Mouse (Mus musculus): ENCODE measurements around the gene Prune1. TPM values are rescaled to one million over a fixed set of nuclear protein-coding genes. Genes with fewer than 3 reads are reported as not detected.
"Not testable (repeated sequence)": the region's sequence is repeated elsewhere in the genome, so short reads cannot be mapped to it uniquely, and the experiment has no call there.

The Prune1 gene
- polyA plus RNA-seq, 1 experiment from 2014 or later, result 76.9 TPM

DNA sequence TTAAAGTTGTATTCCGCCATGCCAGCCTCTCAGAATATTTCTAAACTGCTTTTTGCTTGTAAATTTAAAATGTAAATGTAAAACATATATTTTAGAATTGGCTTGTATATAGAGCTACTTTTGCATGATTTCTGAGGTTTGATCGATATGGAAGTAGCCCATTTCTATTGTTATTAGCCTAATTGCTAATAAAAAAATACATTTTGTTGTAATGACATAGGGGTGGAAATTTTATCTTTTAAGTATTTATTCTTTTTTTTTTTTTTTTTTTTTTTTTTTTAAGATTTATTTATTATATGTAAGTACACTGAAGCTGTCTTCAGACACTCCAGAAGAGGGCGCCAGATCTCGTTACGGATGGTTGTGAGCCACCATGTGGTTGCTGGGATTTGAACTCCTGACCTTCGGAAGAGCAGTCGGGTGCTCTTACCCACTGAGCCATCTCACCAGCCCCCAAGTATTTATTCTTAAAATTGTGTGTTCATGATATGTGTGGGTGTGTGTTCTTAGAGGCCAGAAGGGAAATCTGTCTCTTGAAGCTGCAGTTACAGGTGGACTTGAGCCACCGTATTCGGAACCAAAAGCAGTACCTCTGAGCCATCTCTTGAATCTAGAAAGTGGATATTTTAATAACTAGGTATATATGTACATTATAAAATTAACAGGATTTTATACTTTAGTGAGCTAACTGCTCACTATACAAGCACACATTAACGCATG is 68.8 kb downstream of the Prune1 start:
- H3K4me3 ChIP-seq; H3K4me2 ChIP-seq; H3K27ac ChIP-seq; H3K36me3 ChIP-seq (replicated peaks); H3K9ac ChIP-seq; H3K9me3 ChIP-seq; ATAC-seq (replicated peaks); H3K27me3 ChIP-seq (replicated peaks): not testable (repeated sequence)
- peaks cover 14% of the 10 kb centered on the region for H3K4me1 ChIP-seq
- 81% methylated on average over 10 of the region's 10 CpGs for WGBS

DNA sequence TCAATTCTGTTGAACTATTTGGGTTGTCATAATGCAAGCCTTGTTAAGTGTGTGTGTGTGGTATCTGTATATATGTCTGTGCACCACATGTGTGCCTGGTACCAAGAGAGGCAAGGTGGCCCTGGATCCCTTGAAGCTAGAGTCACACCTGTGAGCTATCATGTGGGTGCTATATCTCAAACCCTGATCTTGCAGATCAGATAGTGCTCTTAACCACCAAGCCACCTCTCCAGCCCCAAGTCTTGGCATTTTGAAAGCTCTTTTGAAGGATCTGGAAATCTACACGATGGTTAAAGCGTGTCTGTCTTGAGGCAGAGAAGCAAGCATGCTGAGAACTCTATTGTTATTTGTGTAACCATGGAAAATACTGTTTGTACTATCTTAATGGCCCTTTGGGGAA is 71.3 kb downstream of the Prune1 start:
- Histone ChIP-seq H3K27me3 (replicated peaks) (no peaks in the 10 kb centered on the region), H3K36me3 (replicated peaks) (peaks cover 8% of the 10 kb centered on the region; the same call in 1 of the 2 replicates), H3K4me2 (no peak overlapping the region), H3K4me1 (no peaks in the 10 kb centered on the region), H3K27ac (no peak overlapping the region), H3K9ac (no peak overlapping the region), H3K4me3 (no peak overlapping the region), H3K9me3 (no peaks in the 10 kb centered on the region)
- 44% methylated on average over 2 of the region's 2 CpGs for WGBS
- ATAC-seq (replicated peaks), result no peak

DNA sequence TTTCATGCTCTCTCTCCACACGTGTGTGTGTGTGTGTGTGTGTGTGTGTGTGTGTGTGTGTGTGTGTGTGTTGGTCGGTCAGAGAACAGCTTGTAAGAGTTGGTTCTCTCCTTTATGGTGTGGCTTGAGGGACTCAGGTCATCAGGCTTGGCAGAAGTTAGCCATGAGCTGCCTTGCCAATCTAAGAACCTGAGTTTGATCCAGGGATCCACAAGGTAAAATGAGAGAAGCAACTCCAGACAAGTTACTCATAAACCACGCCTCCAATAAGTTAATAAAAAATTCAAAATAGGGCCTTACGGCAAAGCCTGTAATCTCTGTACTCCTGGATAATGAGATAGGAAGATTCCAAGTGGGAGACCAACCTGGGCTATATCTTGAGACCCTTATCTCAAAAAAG is 73.6 kb downstream of the Prune1 start:
- ATAC-seq (replicated peaks), result no peak

GRCm38 (mm10) chr3:95203880-95204279 is 78.0 kb downstream of the Prune1 start:
- no peak for ATAC-seq (replicated peaks)
- Histone ChIP-seq H3K4me2 (no peak overlapping the region), H3K27ac (no peak overlapping the region), H3K36me3 (replicated peaks) (peaks cover 24% of the 10 kb centered on the region), H3K9me3 (no peaks in the 10 kb centered on the region), H3K4me3 (no peak overlapping the region), H3K9ac (no peak overlapping the region), H3K27me3 (replicated peaks) (no peaks in the 10 kb centered on the region), H3K4me1 (no peaks in the 10 kb centered on the region)
- 89% methylated on average over 6 of the region's 6 CpGs for WGBS

More for the DNA sequence above, 73.6 kb downstream of the Prune1 start:
- Histone ChIP-seq H3K36me3 (replicated peaks) (peaks cover 5% of the 10 kb centered on the region; the same call in 1 of the 2 replicates), H3K9me3 (no peaks in the 10 kb centered on the region), H3K27ac (no peak overlapping the region), H3K9ac (no peak overlapping the region), H3K4me2 (no peak overlapping the region), H3K4me1 (no peaks in the 10 kb centered on the region), H3K4me3 (no peak overlapping the region), H3K27me3 (replicated peaks) (no peaks in the 10 kb centered on the region)
- 82% methylated on average over 4 of the region's 4 CpGs for WGBS

Other genes with a start within 250 kb of the Prune1 start
- 277 and 284 TPM in 2 replicates for gene Psmd4, start 239.5 kb downstream of the Prune1 start, polyA plus RNA-seq (2015; fragmentation: Nextera tagmentation; extraction: Ambion mirVana)
- gene Pip5k1a, start 175.1 kb downstream of the Prune1 start, polyA plus RNA-seq (2015; fragmentation: Nextera tagmentation; extraction: Ambion mirVana), result 17.2 and 17.4 TPM in 2 replicates
- gene Vps72, start 171.1 kb downstream of the Prune1 start, polyA plus RNA-seq (2015; fragmentation: Nextera tagmentation; extraction: Ambion mirVana), result 212 and 216 TPM in 2 replicates
- gene Tmod4, start 157.6 kb downstream of the Prune1 start, polyA plus RNA-seq (2015; fragmentation: Nextera tagmentation; extraction: Ambion mirVana), result 1.7 and 2.0 TPM in 2 replicates
- gene Scnm1, start 148.1 kb downstream of the Prune1 start, polyA plus RNA-seq (2015; fragmentation: Nextera tagmentation; extraction: Ambion mirVana), result 89.8 and 90.0 TPM in 2 replicates
- 48.9 and 52.1 TPM in 2 replicates for gene Lysmd1, start 148.0 kb downstream of the Prune1 start, polyA plus RNA-seq (2015; fragmentation: Nextera tagmentation; extraction: Ambion mirVana)
- gene Tnfaip8l2, start 139.7 kb downstream of the Prune1 start, polyA plus RNA-seq (2015; fragmentation: Nextera tagmentation; extraction: Ambion mirVana), result 3.0 and 3.6 TPM in 2 replicates
- 33.1 and 42.6 TPM in 2 replicates for gene Sema6c, start 121.6 kb downstream of the Prune1 start, polyA plus RNA-seq (2015; fragmentation: Nextera tagmentation; extraction: Ambion mirVana)
- 3.4 and 3.7 TPM in 2 replicates for gene Gabpb2, start 64.2 kb downstream of the Prune1 start, polyA plus RNA-seq (2015; fragmentation: Nextera tagmentation; extraction: Ambion mirVana)
- 49.3 and 58.5 TPM in 2 replicates for gene Cdc42se1, start 53.3 kb downstream of the Prune1 start, polyA plus RNA-seq (2015; fragmentation: Nextera tagmentation; extraction: Ambion mirVana)
- gene Mllt11, start 49.9 kb downstream of the Prune1 start, polyA plus RNA-seq (2015; fragmentation: Nextera tagmentation; extraction: Ambion mirVana), result 358 and 361 TPM in 2 replicates
- gene Gm128, start 40.5 kb downstream of the Prune1 start, polyA plus RNA-seq (2015; fragmentation: Nextera tagmentation; extraction: Ambion mirVana), result 0.11 and 0.19 TPM in 2 replicates
- 0.22 and 0.33 TPM in 2 replicates for gene Bnipl, start 30.9 kb downstream of the Prune1 start, polyA plus RNA-seq (2015; fragmentation: Nextera tagmentation; extraction: Ambion mirVana)
- gene Mindy1, start 731 bp downstream of the Prune1 start, polyA plus RNA-seq (2015; fragmentation: Nextera tagmentation; extraction: Ambion mirVana), result 43.0 and 43.7 TPM in 2 replicates
- gene Anxa9, start 25.1 kb upstream of the Prune1 start, polyA plus RNA-seq (2015; fragmentation: Nextera tagmentation; extraction: Ambion mirVana), result 0.33 and 0.56 TPM in 2 replicates
- 97.6 and 97.8 TPM in 2 replicates for gene Cers2, start 32.7 kb upstream of the Prune1 start, polyA plus RNA-seq (2015; fragmentation: Nextera tagmentation; extraction: Ambion mirVana)
- 43.4 and 45.4 TPM in 2 replicates for gene Setdb1, start 75.1 kb upstream of the Prune1 start, polyA plus RNA-seq (2015; fragmentation: Nextera tagmentation; extraction: Ambion mirVana)
- gene 4930558C23Rik, start 120.8 kb upstream of the Prune1 start, polyA plus RNA-seq (2015; fragmentation: Nextera tagmentation; extraction: Ambion mirVana), result not detected in 2 replicates
- 17.7 and 19.7 TPM in 2 replicates for gene Arnt, start 152.3 kb upstream of the Prune1 start, polyA plus RNA-seq (2015; fragmentation: Nextera tagmentation; extraction: Ambion mirVana)
- 6.5 and 8.0 TPM in 2 replicates for gene Ctsk, start 217.2 kb upstream of the Prune1 start, polyA plus RNA-seq (2015; fragmentation: Nextera tagmentation; extraction: Ambion mirVana)
- 11.1 and 12.9 TPM in 2 replicates for gene Ctss, start 244.7 kb upstream of the Prune1 start, polyA plus RNA-seq (2015; fragmentation: Nextera tagmentation; extraction: Ambion mirVana)